Mouse (Mus musculus): Measurements from ENCODE around the gene Zfp985.
"Not testable (repeated sequence)": the region's sequence is repeated elsewhere in the genome, so short reads cannot be mapped to it uniquely, and the experiment has no call there.

DNA sequence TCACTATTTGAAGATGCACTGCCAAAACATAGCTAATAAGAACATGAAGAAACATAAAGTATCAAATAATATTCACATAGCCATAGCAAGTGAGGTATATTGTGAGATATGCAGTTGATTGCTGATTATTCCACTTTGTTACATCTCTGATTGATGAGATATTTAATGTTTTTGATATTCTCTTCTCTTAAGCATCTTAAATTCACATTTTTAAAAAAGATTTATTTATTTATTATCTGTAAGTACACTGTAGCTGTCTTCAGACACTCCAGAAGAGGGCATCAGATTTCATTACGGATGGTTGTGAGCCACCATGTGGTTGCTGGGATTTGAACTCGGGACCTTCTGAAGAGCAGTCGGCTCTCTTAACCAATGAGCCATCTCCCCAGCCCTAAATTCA lies 13.2 kb upstream of the Zfp985 start, which contains the start of gene Gm16503:
- TF ChIP-seq POLR2A (IDR thresholded peaks at IDR 0.05; ENCODE audit: borderline replicate concordance, extremely low read depth, insufficient read depth, insufficient read length, poor library complexity, severe bottlenecking); CTCF (IDR thresholded peaks at IDR 0.05; ENCODE audit: borderline replicate concordance, extremely low read depth, insufficient read depth, insufficient read length): not testable (repeated sequence)
